Mouse (Mus musculus) CH12.LX (cell line): ENCODE measurements around the gene Tmem30c. TPM values are rescaled to one million over a fixed set of nuclear protein-coding genes. Genes with fewer than 3 reads are reported as not detected.
"Not testable (repeated sequence)": the region's sequence is repeated elsewhere in the genome, so short reads cannot be mapped to it uniquely, and the experiment has no call there.

Experiments
- DNase-seq: peaks from one replicate; pipeline ENCODE4 v3.0.0-alpha.2; 2013; ENCODE audit errors: extremely low read depth
- H3K27ac ChIP-seq: 2 replicates; pipeline ENCODE4 v1.5.1; 2012; ENCODE audit warnings: low read depth, mild to moderate bottlenecking, control low read depth, moderate library complexity; ENCODE audit not compliant: insufficient read depth
- H3K27me3 ChIP-seq: replicated peaks from 2 replicates; pipeline ENCODE3; 2012; ENCODE audit warnings: inconsistent platforms
- H3K36me3 ChIP-seq, 2 experiments: replicated peaks in 1 of 2; 2 replicates each; pipeline versions ENCODE3 to v1.6.1; 2012; ENCODE audit warnings: inconsistent platforms in 1 of 2, low read length in 1 of 2, mild to moderate bottlenecking in 1 of 2, mixed read lengths in 1 of 2, moderate library complexity in 1 of 2; ENCODE audit not compliant: control insufficient read depth in 1 of 2, insufficient read depth in 1 of 2
- H3K4me1 ChIP-seq, 2 experiments: 2 replicates each; pipeline ENCODE4 v1.6.1; 2012; ENCODE audit warnings: inconsistent platforms in 1 of 2, moderate library complexity in 1 of 2; ENCODE audit not compliant: insufficient read depth in 2 of 2, control insufficient read depth in 1 of 2
- H3K4me2 ChIP-seq: 2 replicates; pipeline ENCODE4 v1.6.1; 2012; ENCODE audit warnings: low read depth, mild to moderate bottlenecking, control low read depth; ENCODE audit not compliant: poor library complexity, insufficient read depth, severe bottlenecking
- H3K4me3 ChIP-seq, 3 experiments: fragments of 150-350 bp in 1 of 3; sonication (generic) in 1 of 3; replicated peaks in 1 of 3; 2 replicates each; pipeline versions ENCODE3 to v1.5.1; 2011 to 2012; ENCODE audit warnings: low read depth in 2 of 3, low read length in 2 of 3, mild to moderate bottlenecking in 2 of 3, moderate library complexity in 2 of 3, control low read depth in 1 of 3, improper control_type of control experiment in 1 of 3, inconsistent platforms in 1 of 3, mixed read lengths in 1 of 3; ENCODE audit not compliant: poor library complexity in 1 of 3
- H3K79me2 ChIP-seq: replicated peaks from 2 replicates; pipeline ENCODE4 v1.6.1; 2012; ENCODE audit warnings: mild to moderate bottlenecking, moderate library complexity; ENCODE audit not compliant: control insufficient read depth, poor library complexity, insufficient read depth, severe bottlenecking; ENCODE audit errors: extremely low read depth
- H3K9ac ChIP-seq: 2 replicates; pipeline ENCODE4 v1.6.1; 2012; ENCODE audit warnings: low read depth, mild to moderate bottlenecking, control low read depth, moderate library complexity; ENCODE audit not compliant: insufficient read depth
- H3K9me3 ChIP-seq: replicated peaks from 2 replicates; pipeline ENCODE3; 2012; ENCODE audit warnings: low read length, inconsistent platforms, mixed read lengths
- BHLHE40 ChIP-seq: IDR thresholded peaks from 2 replicates; pipeline ENCODE4 v1.6.1; 2011; ENCODE audit warnings: mild to moderate bottlenecking, low read depth, low read length, improper control_type of control experiment
- EP300 ChIP-seq: IDR thresholded peaks from 2 replicates; pipeline ENCODE4 v1.6.1; 2011; ENCODE audit warnings: low read length, improper control_type of control experiment
- JUN ChIP-seq: IDR thresholded peaks from 2 replicates; pipeline ENCODE4 v1.6.1; 2011; ENCODE audit warnings: low read depth, mild to moderate bottlenecking, low read length, improper control_type of control experiment, moderate library complexity; ENCODE audit not compliant: insufficient read depth
- MAX ChIP-seq: IDR thresholded peaks from 2 replicates; pipeline ENCODE4 v1.6.1; 2011; ENCODE audit warnings: low read length, improper control_type of control experiment
- POLR2AphosphoS2 ChIP-seq: IDR thresholded peaks from 2 replicates; pipeline ENCODE4 v1.6.1; 2011; ENCODE audit warnings: low read depth, low read length, improper control_type of control experiment
- RAD21 ChIP-seq: IDR thresholded peaks from 2 replicates; pipeline ENCODE4 v1.6.1; 2011; ENCODE audit warnings: low read depth, mild to moderate bottlenecking, low read length, improper control_type of control experiment, moderate library complexity
- RCOR1 ChIP-seq: conservative IDR thresholded peaks from 2 replicates; pipeline ENCODE4 v1.6.1; 2012; ENCODE audit warnings: low read depth, mild to moderate bottlenecking, inconsistent platforms, low read length, improper control_type of control experiment
- TBP ChIP-seq: conservative IDR thresholded peaks from 2 replicates; pipeline ENCODE4 v1.6.1; 2011; ENCODE audit warnings: low read depth, low read length, improper control_type of control experiment
- USF1 ChIP-seq: IDR thresholded peaks from 2 replicates; pipeline ENCODE4 v1.6.1; 2014; ENCODE audit warnings: low read depth, mild to moderate bottlenecking, inconsistent platforms, low read length, improper control_type of control experiment
- USF2 ChIP-seq: conservative IDR thresholded peaks from 2 replicates; pipeline ENCODE4 v1.6.1; 2011; ENCODE audit warnings: low read depth, low read length, improper control_type of control experiment
- ZMIZ1 ChIP-seq: IDR thresholded peaks from 2 replicates; pipeline ENCODE4 v1.6.1; 2012; ENCODE audit warnings: low read depth, mild to moderate bottlenecking, inconsistent platforms, low read length, improper control_type of control experiment
- dilution Hi-C: fragments of 300-500 bp; cut with MboI; formaldehyde crosslinking; loops from 2 replicates; pipeline ENCODE4 v1.14.3; 2020; ENCODE audit warnings: low sequenced_read_pairs; ENCODE audit not compliant: extremely low pct_unique_long_range_greater_than_20kb, extremely low pct_ligation_motif_present
- in situ Hi-C: fragments of 300-500 bp; cut with MboI; formaldehyde crosslinking; loops from 3 replicates; pipeline ENCODE4 v1.14.3; 2019; ENCODE audit warnings: low sequenced_read_pairs, low pct_ligation_motif_present, low pct_unique_long_range_greater_than_20kb, mixed read lengths
- polyA plus RNA-seq: library from polyadenylated mRNA; unstranded; fragments of >175 nt; gene quantifications from 2 replicates; pipeline ENCODE4 v1.2.1, GENCODE M21; 2012; ENCODE audit warnings: low read depth; ENCODE audit not compliant: insufficient read length
- total RNA-seq, 2 experiments: library from RNA; depleted of rRNA; stranded (reverse); fragments of 300-350 nt in 1 of 2; fragments of >200 nt in 1 of 2; gene quantifications; 2 replicates each; pipeline ENCODE4 v1.2.3; 2012 to 2014

Gene Tmem30c
- total and polyA plus RNA-seq, 3 experiments = 0.07 to 0.16 TPM; not detected in 1

DNA sequence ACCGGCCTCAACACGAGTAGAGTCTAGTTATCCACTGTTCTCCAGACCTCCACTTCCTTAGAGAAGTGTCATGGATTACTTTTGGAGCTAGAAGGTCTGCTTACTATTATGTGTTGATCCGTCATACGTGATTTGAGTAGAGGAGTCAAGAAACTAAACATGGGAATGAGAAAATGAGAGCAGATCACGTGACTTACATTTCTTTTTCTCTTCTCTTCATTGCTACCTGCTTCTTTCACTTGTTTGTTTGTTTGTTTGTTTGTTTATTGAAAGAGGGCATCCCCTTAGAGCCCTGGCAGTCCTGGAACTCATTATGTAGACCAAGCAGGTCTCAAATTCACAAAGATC is 49.8 kb downstream of the Tmem30c start:
- Histone ChIP-seq H3K4me2 (peak overlapping the region; percentile 60), H3K4me1 (peaks cover 5 to 18% of the 10 kb centered on the region in 2 experiments; a peak in 3 of 4 replicates), H3K9me3 (no peaks in the 10 kb centered on the region), H3K9ac (no peak overlapping the region), H3K36me3 (no peaks in the 10 kb centered on the region), H3K27me3 (no peaks in the 10 kb centered on the region), H3K79me2 (no peaks in the 10 kb centered on the region), H3K27ac (no peak overlapping the region), H3K4me3 (no peak overlapping the region)
- no peak for TF ChIP-seq EP300
- no peak for TF ChIP-seq ZMIZ1
- peak; percentile 46 for TF ChIP-seq USF1
- no peak for TF ChIP-seq MAX
- TF ChIP-seq RCOR1 = no peak
- no peak for TF ChIP-seq POLR2AphosphoS2
- TF ChIP-seq JUN = no peak
- peak; percentile 72 for TF ChIP-seq BHLHE40
- TF ChIP-seq USF2 = peak; percentile 55; the same call in 1 of the 2 replicates
- no peak for DNase-seq
- in situ Hi-C loops = loop anchor here (10.0 kb wide), 1 partner anchor 302 kb away; no protein-coding TSS in a partner anchor
- dilution Hi-C loops = loop anchor here (25.0 kb wide), 1 partner anchor 369 kb away; the partner anchor contains the start of gene Cmss1

DNA sequence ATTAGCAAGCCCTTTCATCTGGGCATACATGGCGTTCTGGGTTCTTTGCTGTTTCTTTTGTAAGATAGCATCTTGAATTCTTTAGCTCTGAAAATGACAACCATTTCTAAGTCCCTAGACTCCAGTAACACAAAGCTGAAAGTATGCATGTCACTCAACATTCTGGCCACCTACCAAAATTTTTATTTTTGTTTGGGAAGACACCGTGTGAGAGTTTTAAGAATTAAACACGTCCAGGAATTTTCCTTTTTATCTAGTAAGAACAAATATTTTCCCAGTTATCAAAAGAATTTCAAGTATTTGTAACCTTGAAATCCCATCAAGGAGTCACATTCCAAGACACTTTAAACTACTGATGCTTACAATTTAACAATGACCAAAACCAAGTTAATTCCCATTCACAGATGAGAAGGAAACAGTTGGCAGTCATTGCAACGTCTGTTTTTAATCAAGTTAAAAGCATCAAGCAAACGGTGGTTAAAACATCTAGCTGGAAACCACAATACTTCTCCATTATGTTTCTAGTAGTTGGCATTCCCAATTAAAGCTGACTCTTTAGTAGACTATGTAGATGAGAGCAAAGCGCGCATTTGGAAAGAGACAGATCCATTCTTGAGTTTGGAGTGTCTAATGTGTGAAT is 56.7 kb downstream of the Tmem30c start:
- TF ChIP-seq RAD21 = no peak
- TF ChIP-seq, all 38 proteins: peak for 0
- H3K27ac ChIP-seq = no peak overlapping the region
- no peaks in the 10 kb centered on the region for H3K9me3 ChIP-seq
- in situ Hi-C loops = no loop called here
- H3K27me3 ChIP-seq = no peaks in the 10 kb centered on the region
- no peak overlapping the region for H3K4me2 ChIP-seq
- no peak for DNase-seq
- peaks cover 2 to 3% of the 10 kb centered on the region in 2 experiments; a peak in 2 of 4 replicates for H3K4me1 ChIP-seq
- dilution Hi-C loops = loop anchor here (25.0 kb wide), 1 partner anchor 376 kb away; the partner anchor contains the start of gene Cmss1
- no peak overlapping the region for H3K4me3 ChIP-seq
- no peaks in the 10 kb centered on the region; the same call in 1 of the 2 replicates for H3K79me2 ChIP-seq
- no peaks in the 10 kb centered on the region for H3K36me3 ChIP-seq
- no peak overlapping the region for H3K9ac ChIP-seq

DNA sequence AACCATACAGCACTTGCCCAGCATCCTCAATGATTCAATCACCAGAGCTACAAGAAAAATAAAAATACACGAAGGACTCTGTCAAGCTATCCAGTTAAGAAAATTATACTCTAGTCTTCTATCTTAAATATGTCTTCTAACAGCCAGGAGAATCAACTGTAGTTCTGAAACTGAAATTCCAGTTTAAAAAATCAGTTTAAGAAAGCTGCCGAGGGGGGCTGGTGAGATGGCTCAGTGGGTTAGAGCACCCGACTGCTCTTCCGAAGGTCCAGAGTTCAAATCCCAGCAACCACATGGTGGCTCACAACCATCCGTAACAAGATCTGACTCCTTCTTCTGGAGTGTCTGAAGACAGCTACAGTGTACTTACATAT is 60.7 kb downstream of the Tmem30c start:
- not testable (repeated sequence) for H3K9me3 ChIP-seq
- Histone ChIP-seq H3K4me1 (peaks cover 6 to 37% of the 10 kb centered on the region in 2 experiments), H3K4me2 (peak overlapping the region; percentile 68; the same call in 1 of the 2 replicates), H3K9ac (peak overlapping the region; percentile 56), H3K36me3 (peaks cover 0 to 17% of the 10 kb centered on the region in 2 experiments)
- dilution Hi-C loops = loop anchor here (25.0 kb wide), 1 partner anchor 380 kb away; the partner anchor contains the start of gene Cmss1
- TF ChIP-seq TBP = peak; percentile 86
- TF ChIP-seq, all 38 proteins: peak for 1; not testable (repeated sequence) for 37
- H3K27ac ChIP-seq, H3K27me3 ChIP-seq, DNase-seq, in situ Hi-C loops: not testable (repeated sequence)
- peaks cover 39% of the 10 kb centered on the region for H3K79me2 ChIP-seq
- peak overlapping the region; percentile 39 to 85 (median 49) for H3K4me3 ChIP-seq
